Mouse (Mus musculus) midbrain, embryonic 13.5 days (tissue): ENCODE data around the gene Taf1b. TPM values are rescaled to one million over a fixed set of nuclear protein-coding genes. Genes with fewer than 3 reads are reported as not detected.
"Not testable (repeated sequence)": the region's sequence is repeated elsewhere in the genome, so short reads cannot be mapped to it uniquely, and the experiment has no call there.

ENCODE experiments used
- ATAC-seq: fragments of 200-750 bp; cut with Nextera tagmentation; 2 replicates; pipeline ENCODE4 v1.8.0; 2017; ENCODE audit warnings: mild to moderate bottlenecking, moderate TSS enrichment, moderate library complexity
- H3K27ac ChIP-seq: fragments of 300-500 bp; sonication (generic); 2 replicates; pipeline ENCODE4 v1.5.1; 2015; ENCODE audit warnings: inconsistent platforms, mild to moderate bottlenecking, moderate library complexity
- H3K27me3 ChIP-seq: fragments of 300-500 bp; sonication (generic); 2 replicates; pipeline ENCODE4 v1.6.1; 2015; ENCODE audit warnings: mild to moderate bottlenecking, inconsistent platforms
- H3K36me3 ChIP-seq: fragments of 300-500 bp; sonication (generic); 2 replicates; pipeline ENCODE4 v1.6.1; 2015; ENCODE audit warnings: mild to moderate bottlenecking, inconsistent platforms
- H3K4me1 ChIP-seq: fragments of 300-500 bp; sonication (generic); replicated peaks from 2 replicates; pipeline ENCODE4 v1.6.1; 2015; ENCODE audit warnings: inconsistent platforms
- H3K4me2 ChIP-seq: fragments of 300-500 bp; sonication (generic); replicated peaks from 2 replicates; pipeline ENCODE4 v1.6.1; 2015; ENCODE audit warnings: moderate library complexity, mild to moderate bottlenecking, inconsistent platforms
- H3K4me3 ChIP-seq: fragments of 300-500 bp; sonication (generic); replicated peaks from 2 replicates; pipeline ENCODE4 v1.5.1; 2015; ENCODE audit warnings: mild to moderate bottlenecking, inconsistent platforms
- H3K9ac ChIP-seq: fragments of 300-500 bp; sonication (generic); replicated peaks from 2 replicates; pipeline ENCODE4 v1.6.1; 2015; ENCODE audit warnings: mild to moderate bottlenecking, inconsistent platforms
- H3K9me3 ChIP-seq: fragments of 300-500 bp; sonication (generic); 2 replicates; pipeline ENCODE4 v1.6.1; 2016; ENCODE audit warnings: mild to moderate bottlenecking, inconsistent platforms
- WGBS: fragments of 180-500 bp; shearing (Covaris S2); methylation state at CpG from one replicate; pipeline ENCODE4 v1.1.7; 2015; 5-methylcytosine and 5-hydroxymethylcytosine counted together
- polyA plus RNA-seq: library from polyadenylated mRNA; unstranded; fragments of >200 nt; fragmentation: Nextera tagmentation; extraction: Ambion mirVana; gene quantifications from 2 replicates; pipeline ENCODE4 v1.2.1, GENCODE M21; 2015

Gene Taf1b
- 35.0 and 35.2 TPM in 2 replicates for polyA plus RNA-seq

DNA sequence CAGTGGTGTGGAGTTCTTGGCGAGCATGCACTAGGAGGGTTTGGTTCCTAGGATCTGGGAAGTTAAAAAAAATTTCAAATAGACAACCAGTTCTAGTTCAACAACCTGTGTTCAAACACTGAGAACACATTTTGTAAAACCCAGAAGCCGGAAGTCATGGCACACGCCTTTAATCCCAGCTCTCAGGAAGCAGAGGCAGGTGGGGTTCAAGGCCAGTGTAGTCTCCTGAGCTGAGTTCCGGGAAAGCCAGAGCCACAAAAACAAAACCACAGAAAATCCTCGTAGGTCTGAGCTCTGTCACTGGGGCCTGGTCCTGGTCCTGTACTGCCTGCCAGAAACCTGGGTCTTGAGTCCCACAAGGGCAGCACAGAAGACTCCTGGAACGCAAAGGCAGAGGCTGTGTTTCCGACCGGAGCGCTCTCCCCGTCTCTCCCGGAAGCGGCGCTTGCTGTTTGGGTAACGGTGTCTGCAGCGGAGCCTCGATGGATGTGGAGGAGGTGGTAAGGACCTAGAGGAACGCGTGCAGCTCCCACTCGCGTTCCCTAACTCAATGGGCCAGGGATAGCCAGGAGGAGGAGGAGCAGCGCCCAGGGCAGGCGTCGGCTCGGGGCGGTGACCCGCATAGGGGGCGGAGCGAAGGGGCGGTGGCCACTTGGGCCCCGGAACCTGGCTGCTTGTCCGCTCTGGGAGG, at the start of gene Taf1b:
Taf1b (plus strand) TSS at position 210 of the 691 bp plus-strand sequence.
- WGBS = 8% methylated on average over 31 of the region's 31 CpGs
- Histone ChIP-seq H3K27me3 (no peaks in the 10 kb centered on the region), H3K4me3 (peak within 1 kb of the TSS; percentile 66), H3K4me2 (peak within 1 kb of the TSS; percentile 59), H3K4me1 (no peaks in the 10 kb centered on the region), H3K36me3 (peaks cover 4% of the 10 kb centered on the region), H3K9me3 (no peaks in the 10 kb centered on the region), H3K9ac (peak within 1 kb of the TSS; percentile 71), H3K27ac (peak within 1 kb of the TSS; percentile 41; the same call in 1 of the 2 replicates)
- ATAC-seq = peak; percentile 89

- ATAC-seq = no peak
- no peak overlapping the region for H3K4me3 ChIP-seq
- 93% methylated on average over 10 of the region's 10 CpGs for WGBS
- no peaks in the 10 kb centered on the region for H3K27me3 ChIP-seq
- H3K9ac ChIP-seq = no peak overlapping the region
- H3K9me3 ChIP-seq = 0 out of 2 replicates have a peak, but pooled peaks cover 5% of the 10 kb centered on the region
- no peaks in the 10 kb centered on the region for H3K4me1 ChIP-seq
- no peak overlapping the region for H3K4me2 ChIP-seq
- no peaks in the 10 kb centered on the region for H3K36me3 ChIP-seq
- no peak overlapping the region for H3K27ac ChIP-seq
Measured at GRCm38 (mm10) chr12:24460406-24460805, 37.8 kb upstream of the Taf1b start.

DNA sequence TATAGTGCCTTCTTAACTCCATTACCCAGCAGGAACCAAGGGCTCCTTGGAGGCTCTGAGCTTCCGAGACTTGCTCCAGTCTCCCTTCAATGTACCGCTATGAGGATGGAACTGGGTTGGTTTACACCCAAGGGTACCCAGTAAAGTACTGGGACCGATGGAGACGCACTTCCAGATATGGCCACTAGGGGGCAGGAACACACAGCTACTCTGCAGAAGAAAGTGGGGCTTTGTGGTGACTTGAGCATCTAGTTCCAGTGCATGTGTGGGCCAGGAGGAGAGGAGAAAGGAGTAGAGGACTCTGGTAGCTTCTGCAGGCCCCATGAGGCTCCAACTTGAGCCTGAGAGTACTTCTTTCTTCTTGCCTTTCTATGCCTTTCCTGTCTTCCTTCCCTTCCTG, 36.0 kb upstream of the Taf1b start:
- H3K9me3 ChIP-seq, H3K9ac ChIP-seq, H3K36me3 ChIP-seq, ATAC-seq, H3K27ac ChIP-seq, H3K4me1 ChIP-seq, H3K4me2 ChIP-seq, H3K4me3 ChIP-seq, H3K27me3 ChIP-seq: not testable (repeated sequence)
- WGBS = 45% methylated on average over 4 of the region's 4 CpGs

- not testable (repeated sequence) for H3K27me3 ChIP-seq, ATAC-seq, H3K27ac ChIP-seq, H3K9ac ChIP-seq, H3K36me3 ChIP-seq, H3K4me1 ChIP-seq, H3K4me3 ChIP-seq, H3K9me3 ChIP-seq, H3K4me2 ChIP-seq
- WGBS = 87% methylated on average over 6 of the region's 6 CpGs
Measured at GRCm38 (mm10) chr12:24463490-24463889, 34.7 kb upstream of the Taf1b start.

DNA sequence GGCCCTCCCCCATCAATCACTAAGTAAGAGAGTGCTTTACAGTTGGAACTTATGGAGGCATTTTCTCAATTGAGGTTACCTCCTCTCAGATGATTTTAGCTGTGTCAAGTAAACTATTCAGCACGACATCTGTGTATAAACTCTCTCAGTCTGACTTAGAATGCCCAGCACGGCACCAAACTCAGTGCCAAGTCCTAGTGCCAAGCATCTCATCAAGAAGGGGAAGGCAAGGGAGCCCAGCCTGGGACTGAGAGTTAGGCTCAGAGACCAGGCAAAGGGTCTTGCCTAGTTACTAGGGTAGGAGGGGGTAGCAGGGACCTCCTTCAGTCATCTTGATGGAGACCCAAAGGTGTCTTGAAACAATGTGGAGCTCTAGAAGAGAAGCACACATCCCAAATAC, 29.2 kb upstream of the Taf1b start:
- no peak for ATAC-seq
- no peaks in the 10 kb centered on the region for H3K4me1 ChIP-seq
- H3K9me3 ChIP-seq = no peaks in the 10 kb centered on the region
- no peaks in the 10 kb centered on the region for H3K36me3 ChIP-seq
- no peak overlapping the region for H3K4me2 ChIP-seq
- H3K27ac ChIP-seq = no peak overlapping the region
- WGBS = 90% methylated on average over 2 of the region's 2 CpGs
- H3K4me3 ChIP-seq = no peak overlapping the region
- H3K27me3 ChIP-seq = no peaks in the 10 kb centered on the region
- H3K9ac ChIP-seq = no peak overlapping the region

DNA sequence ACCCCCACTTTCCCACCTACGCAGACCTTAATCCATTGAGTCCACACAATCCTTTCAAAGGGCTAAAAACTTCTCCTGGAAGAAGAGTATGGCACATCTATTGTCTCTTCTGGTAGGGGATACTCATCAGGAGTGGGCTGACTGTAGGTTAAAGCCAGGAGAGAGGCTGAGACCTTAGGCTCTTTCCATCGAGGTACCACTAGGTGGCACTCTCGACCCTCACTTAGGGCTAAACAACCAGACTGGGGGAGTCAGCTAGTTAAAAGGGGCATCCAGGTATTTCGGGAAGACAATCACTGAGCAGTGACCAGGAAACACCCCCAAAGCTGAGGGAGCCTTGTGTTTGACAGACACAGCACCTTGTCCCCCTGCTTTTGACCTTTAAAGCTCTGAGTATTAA, 27.2 kb upstream of the Taf1b start:
- Histone ChIP-seq H3K27me3 (no peaks in the 10 kb centered on the region), H3K36me3 (no peaks in the 10 kb centered on the region), H3K4me3 (no peak overlapping the region), H3K9me3 (no peaks in the 10 kb centered on the region), H3K27ac (no peak overlapping the region), H3K9ac (no peak overlapping the region), H3K4me1 (no peaks in the 10 kb centered on the region), H3K4me2 (no peak overlapping the region)
- ATAC-seq = peak; percentile 50; the same call in 1 of the 2 replicates
- 16% methylated on average over 4 of the region's 4 CpGs for WGBS

- WGBS = 76% methylated on average over 3 of the region's 3 CpGs
- no peaks in the 10 kb centered on the region for H3K9me3 ChIP-seq
- H3K36me3 ChIP-seq = no peaks in the 10 kb centered on the region
- no peak overlapping the region for H3K4me2 ChIP-seq
- H3K27me3 ChIP-seq = no peaks in the 10 kb centered on the region
- H3K4me3 ChIP-seq = no peak overlapping the region
- ATAC-seq = no peak
- H3K27ac ChIP-seq = no peak overlapping the region
- H3K9ac ChIP-seq = no peak overlapping the region
- H3K4me1 ChIP-seq = no peaks in the 10 kb centered on the region
Measured at GRCm38 (mm10) chr12:24473221-24473620, 24.9 kb upstream of the Taf1b start.

GRCm38 (mm10) chr12:24484930-24485329, 13.2 kb upstream of the Taf1b start:
- no peak for ATAC-seq
- Histone ChIP-seq H3K9me3 (0 out of 2 replicates have a peak, but pooled peaks cover 6% of the 10 kb centered on the region), H3K9ac (no peak overlapping the region), H3K36me3 (no peaks in the 10 kb centered on the region), H3K4me1 (no peaks in the 10 kb centered on the region), H3K4me3 (no peak overlapping the region), H3K27me3 (no peaks in the 10 kb centered on the region), H3K4me2 (no peak overlapping the region), H3K27ac (no peak overlapping the region)
- WGBS = 84% methylated on average over 4 of the region's 4 CpGs

DNA sequence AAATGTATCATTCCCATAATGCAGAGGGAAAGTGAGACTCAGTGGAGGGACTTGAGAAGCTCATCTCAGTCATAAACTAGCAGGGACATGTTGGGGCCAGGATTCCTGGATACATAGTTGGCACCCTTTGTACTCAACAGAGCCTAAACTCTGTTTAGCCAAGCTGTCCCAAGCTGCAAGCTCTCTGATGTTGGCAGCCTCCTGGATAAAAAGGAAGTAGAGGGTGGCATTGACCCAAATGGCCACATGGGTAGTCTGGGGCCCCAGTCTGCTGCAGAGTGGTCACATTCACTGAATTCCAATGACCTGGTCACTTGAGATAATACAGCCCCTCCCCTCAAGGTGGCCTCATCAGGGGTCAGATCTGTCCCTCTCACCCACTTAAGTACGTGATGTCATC, 11.3 kb upstream of the Taf1b start:
- H3K36me3 ChIP-seq = no peaks in the 10 kb centered on the region
- no peak overlapping the region for H3K27ac ChIP-seq
- no peak overlapping the region for H3K4me3 ChIP-seq
- H3K9ac ChIP-seq = no peak overlapping the region
- no peaks in the 10 kb centered on the region for H3K4me1 ChIP-seq
- 0 out of 2 replicates have a peak, but pooled peaks cover 6% of the 10 kb centered on the region for H3K9me3 ChIP-seq
- H3K4me2 ChIP-seq = no peak overlapping the region
- no peaks in the 10 kb centered on the region for H3K27me3 ChIP-seq
- 76% methylated on average over 1 of the region's 1 CpGs for WGBS
- ATAC-seq = no peak

GRCm38 (mm10) chr12:24492507-24492906, 5.7 kb upstream of the Taf1b start:
- not testable (repeated sequence) for H3K9ac ChIP-seq, ATAC-seq, H3K36me3 ChIP-seq, H3K27ac ChIP-seq, H3K4me3 ChIP-seq, H3K9me3 ChIP-seq, H3K4me2 ChIP-seq, H3K27me3 ChIP-seq, H3K4me1 ChIP-seq
- 86% methylated on average over 3 of the region's 3 CpGs for WGBS

DNA sequence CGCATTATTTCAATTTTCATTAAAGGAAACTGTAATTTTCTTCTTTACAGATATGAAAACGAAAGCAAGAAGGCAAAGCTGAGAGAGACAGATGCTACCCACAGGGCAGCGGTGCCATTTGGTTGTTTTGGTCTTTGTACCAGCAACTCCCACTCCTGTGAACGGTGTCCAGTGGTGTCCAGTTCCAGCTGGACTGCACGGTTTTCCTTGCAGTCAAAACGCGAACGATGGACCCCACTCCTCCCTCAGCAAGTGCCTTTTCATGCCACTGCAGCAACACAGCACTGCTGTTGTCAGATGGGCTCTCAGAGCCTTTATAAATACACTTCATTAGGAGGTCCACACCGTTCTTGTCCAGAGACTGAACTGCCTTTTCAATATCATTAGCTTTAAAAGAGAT, 5.1 kb upstream of the Taf1b start:
- H3K27me3 ChIP-seq = no peaks in the 10 kb centered on the region
- no peaks in the 10 kb centered on the region for H3K9me3 ChIP-seq
- no peak overlapping the region for H3K4me2 ChIP-seq
- H3K4me1 ChIP-seq = no peaks in the 10 kb centered on the region
- WGBS = 68% methylated on average over 9 of the region's 9 CpGs
- H3K4me3 ChIP-seq = no peak overlapping the region
- H3K36me3 ChIP-seq = no peaks in the 10 kb centered on the region
- no peak overlapping the region for H3K9ac ChIP-seq
- no peak for ATAC-seq
- no peak overlapping the region for H3K27ac ChIP-seq

- H3K9ac ChIP-seq = no peak overlapping the region
- no peak overlapping the region for H3K27ac ChIP-seq
- H3K9me3 ChIP-seq = no peaks in the 10 kb centered on the region
- no peak for ATAC-seq
- 71% methylated on average over 30 of the region's 30 CpGs for WGBS
- peak overlapping the region; percentile 9; the same call in 1 of the 2 replicates for H3K4me3 ChIP-seq
- no peaks in the 10 kb centered on the region for H3K36me3 ChIP-seq
- H3K27me3 ChIP-seq = no peaks in the 10 kb centered on the region
- no peaks in the 10 kb centered on the region for H3K4me1 ChIP-seq
- H3K4me2 ChIP-seq = 0 out of 2 replicates have a peak overlapping the region, but pooled peaks have one; percentile 27
Measured at GRCm38 (mm10) chr12:24493412-24493811, 4.7 kb upstream of the Taf1b start.

- H3K27me3 ChIP-seq, H3K4me3 ChIP-seq, ATAC-seq, H3K9me3 ChIP-seq, H3K36me3 ChIP-seq, H3K27ac ChIP-seq, H3K4me2 ChIP-seq, H3K9ac ChIP-seq, H3K4me1 ChIP-seq: not testable (repeated sequence)
- 80% methylated on average over 3 of the region's 3 CpGs for WGBS
Measured at GRCm38 (mm10) chr12:24494791-24495190, 3.4 kb upstream of the Taf1b start.
